In the genomic region with DNA sequence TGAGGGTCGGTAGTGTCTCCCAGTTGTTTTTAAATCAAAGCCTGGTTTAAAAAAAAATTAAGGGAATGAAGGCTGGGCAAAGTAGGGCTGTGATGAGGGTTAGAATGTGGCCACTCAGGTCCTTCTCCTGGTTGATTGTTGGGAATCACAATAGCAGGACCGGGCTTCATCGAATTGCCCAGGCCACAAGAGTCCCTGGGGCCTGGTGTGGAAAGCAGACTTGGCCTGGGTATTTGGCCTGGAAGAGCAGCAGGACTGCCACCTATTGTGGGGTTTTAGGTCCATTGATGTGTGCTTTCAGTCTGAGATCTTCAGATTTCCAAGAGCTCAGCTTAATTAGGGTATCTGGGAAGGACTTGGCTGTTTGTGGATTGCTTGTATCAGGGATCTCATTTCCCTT, we compare ENCODE assay signal across 8 mouse cellular contexts. TPM values are rescaled to one million over a fixed set of nuclear protein-coding genes. Genes with fewer than 3 reads are reported as not detected.
DNase-seq lines count a peak whose midpoint lies in the region; ATAC-seq and TF ChIP-seq lines count a peak whose summit lies in the region.

No protein-coding gene starts in this region.

- no peaks in the 10 kb centered on the region for H3K27me3 ChIP-seq in megakaryocyte, embryonic 14.5 days (replicated peaks)
- H3K27me3 ChIP-seq in limb, embryonic 14.5 days (ENCODE audit: control insufficient read depth, insufficient read depth, low read length): no peaks in the 10 kb centered on the region

- peak overlapping the region; percentile 71 for H3K9ac ChIP-seq in limb, embryonic 14.5 days (ENCODE audit: low read depth, low read length, severe bottlenecking)

- peak overlapping the region; percentile 95 for H3K4me3 ChIP-seq in megakaryocyte, embryonic 14.5 days (replicated peaks)
- peak overlapping the region; percentile 72 for H3K4me3 ChIP-seq in limb, embryonic 14.5 days (replicated peaks; ENCODE audit: low read length)

- peaks cover 26% of the 10 kb centered on the region for H3K36me3 ChIP-seq in megakaryocyte, embryonic 14.5 days (replicated peaks; ENCODE audit: low read length)
- peaks cover 29% of the 10 kb centered on the region for H3K36me3 ChIP-seq in limb, embryonic 14.5 days (ENCODE audit: control insufficient read depth, insufficient read depth, low read length)

- no peak for ATAC-seq in megakaryocyte, adult 5-6 weeks (ENCODE audit: poor library complexity, severe bottlenecking)
- ATAC-seq in limb, embryonic 14.5 days (ENCODE audit: low FRiP score, low read depth): no peak
- no peak for ATAC-seq in erythroid progenitor cell, adult 5-6 weeks (replicated peaks; ENCODE audit: low FRiP score, poor library complexity, severe bottlenecking)

- peak; percentile 59 for DNase-seq in adrenal gland, postnatal 10 days
- DNase-seq in adrenal gland, postnatal 25 days: no peak
- no peak for DNase-seq in limb, embryonic 14.5 days (ENCODE audit: low spot score)
- no peak for DNase-seq in ovary, adult 18-20 months (ENCODE audit: low spot score)
- DNase-seq in layer of hippocampus, adult 9-11 months: no peak

- H3K9me3 ChIP-seq in megakaryocyte, embryonic 14.5 days: no peaks in the 10 kb centered on the region
- H3K9me3 ChIP-seq in limb, embryonic 14.5 days (ENCODE audit: control insufficient read depth, low read length): no peaks in the 10 kb centered on the region

- 42% methylated on average over 3 of the region's 3 CpGs for WGBS in limb, embryonic 14.5 days

- H3K4me1 ChIP-seq in megakaryocyte, embryonic 14.5 days: peaks cover 66% of the 10 kb centered on the region
- peaks cover 16% of the 10 kb centered on the region for H3K4me1 ChIP-seq in limb, embryonic 14.5 days (ENCODE audit: control insufficient read depth, insufficient read depth, low read length)

- no peak for TF ChIP-seq POLR2A in limb, embryonic 14.5 days (IDR thresholded peaks at IDR 0.05; ENCODE audit: borderline replicate concordance, extremely low read depth, insufficient read depth, insufficient read length)

- H3K27ac ChIP-seq in limb, embryonic 14.5 days (replicated peaks; ENCODE audit: low read depth, low read length): no peak overlapping the region

- H3K4me2 ChIP-seq in limb, embryonic 14.5 days (replicated peaks; ENCODE audit: low read depth, low read length, severe bottlenecking): peak overlapping the region; percentile 79

RNA-seq across cellular contexts. Expression of gene Tef, which starts 10.1 kb away (rescaled TPM):
- 10 to 100 TPM; 68.4 to 74.1 TPM for total RNA-seq in adrenal gland, postnatal 10 days (2021)
- 111 and 146 TPM in 2 replicates for total RNA-seq in adrenal gland, postnatal 25 days (2021)
- polyA plus RNA-seq in megakaryocyte, embryonic 14.5 days (2012; ENCODE audit: insufficient read depth, low replicate concordance): 6.1 and 10.8 TPM in 2 replicates
- total RNA-seq in megakaryocyte, adult 5-6 weeks (2015): 3.1 and 3.3 TPM in 2 replicates
- 6.5 and 8.6 TPM in 2 replicates for total RNA-seq in megakaryocyte, adult 5-6 weeks (2017)
- polyA plus RNA-seq in limb, embryonic 14.5 days (2012; rRNA removed): 45.7 and 49.2 TPM in 2 replicates
- 25.5 and 29.3 TPM in 2 replicates for polyA plus RNA-seq in limb, embryonic 14.5 days (2014; fragmentation: Nextera tagmentation; extraction: Ambion mirVana)
- total RNA-seq in erythroid progenitor cell, adult 5-6 weeks (2015; ENCODE audit: low replicate concordance): 1.7 and 3.2 TPM in 2 replicates
- 1.4 and 2.1 TPM in 2 replicates for total RNA-seq in erythroid progenitor cell, adult 5-6 weeks (2017; ENCODE audit: low replicate concordance)

RNA-seq across cellular contexts. Expression of gene Tob2, which starts 46.3 kb away (rescaled TPM):
- 100 to 1,000 TPM; 108 to 183 TPM for total RNA-seq in adrenal gland, postnatal 10 days (2021)
- 72.3 and 86.1 TPM in 2 replicates for total RNA-seq in adrenal gland, postnatal 25 days (2021)
- polyA plus RNA-seq in megakaryocyte, embryonic 14.5 days (2012; ENCODE audit: insufficient read depth, low replicate concordance): 16.1 and 26.6 TPM in 2 replicates
- total RNA-seq in megakaryocyte, adult 5-6 weeks (2015): 36.1 and 38.2 TPM in 2 replicates
- 20.3 and 23.8 TPM in 2 replicates for total RNA-seq in megakaryocyte, adult 5-6 weeks (2017)
- polyA plus RNA-seq in limb, embryonic 14.5 days (2012; rRNA removed): 23.7 and 28.1 TPM in 2 replicates
- 23.4 and 24.7 TPM in 2 replicates for polyA plus RNA-seq in limb, embryonic 14.5 days (2014; fragmentation: Nextera tagmentation; extraction: Ambion mirVana)
- 9.7 and 10.5 TPM in 2 replicates for total RNA-seq in erythroid progenitor cell, adult 5-6 weeks (2015; ENCODE audit: low replicate concordance)
- 8.7 and 9.4 TPM in 2 replicates for total RNA-seq in erythroid progenitor cell, adult 5-6 weeks (2017; ENCODE audit: low replicate concordance)

RNA-seq across cellular contexts. Expression of gene Phf5a, which starts 59.4 kb away (rescaled TPM):
- total RNA-seq in adrenal gland, postnatal 10 days (2021): 10 to 100 TPM; 58.8 to 62.9 TPM
- total RNA-seq in adrenal gland, postnatal 25 days (2021): 53.8 and 58.7 TPM in 2 replicates
- polyA plus RNA-seq in megakaryocyte, embryonic 14.5 days (2012; ENCODE audit: insufficient read depth, low replicate concordance): 4.8 and 12.6 TPM in 2 replicates
- total RNA-seq in megakaryocyte, adult 5-6 weeks (2015): 65.3 and 85.6 TPM in 2 replicates
- total RNA-seq in megakaryocyte, adult 5-6 weeks (2017): 30.1 and 34.0 TPM in 2 replicates
- polyA plus RNA-seq in limb, embryonic 14.5 days (2012; rRNA removed): 91.7 and 96.8 TPM in 2 replicates
- 159 and 163 TPM in 2 replicates for polyA plus RNA-seq in limb, embryonic 14.5 days (2014; fragmentation: Nextera tagmentation; extraction: Ambion mirVana)
- 49.0 and 58.3 TPM in 2 replicates for total RNA-seq in erythroid progenitor cell, adult 5-6 weeks (2015; ENCODE audit: low replicate concordance)
- 18.6 and 46.0 TPM in 2 replicates for total RNA-seq in erythroid progenitor cell, adult 5-6 weeks (2017; ENCODE audit: low replicate concordance)

RNA-seq across cellular contexts. Expression of gene Aco2, which starts 59.8 kb away (rescaled TPM):
- 1,000 to 10,000 TPM; 2,299 to 2,557 TPM for total RNA-seq in adrenal gland, postnatal 10 days (2021)
- 641 and 903 TPM in 2 replicates for total RNA-seq in adrenal gland, postnatal 25 days (2021)
- 36.5 and 110 TPM in 2 replicates for polyA plus RNA-seq in megakaryocyte, embryonic 14.5 days (2012; ENCODE audit: insufficient read depth, low replicate concordance)
- 47.0 and 58.7 TPM in 2 replicates for total RNA-seq in megakaryocyte, adult 5-6 weeks (2015)
- total RNA-seq in megakaryocyte, adult 5-6 weeks (2017): 82.3 and 89.4 TPM in 2 replicates
- polyA plus RNA-seq in limb, embryonic 14.5 days (2012; rRNA removed): 158 and 183 TPM in 2 replicates
- polyA plus RNA-seq in limb, embryonic 14.5 days (2014; fragmentation: Nextera tagmentation; extraction: Ambion mirVana): 127 and 134 TPM in 2 replicates
- total RNA-seq in erythroid progenitor cell, adult 5-6 weeks (2015; ENCODE audit: low replicate concordance): 44.4 and 51.5 TPM in 2 replicates
- 72.2 and 113 TPM in 2 replicates for total RNA-seq in erythroid progenitor cell, adult 5-6 weeks (2017; ENCODE audit: low replicate concordance)

Comparison
In these comparisons a context has a peak if more than half of its experiments do, and no peak if none do; other contexts are left out.
1. RNA of gene Tef, which starts 10.1 kb away (total RNA-seq): 111 to 146 TPM in adrenal gland, postnatal 25 days and 68.4 to 74.1 TPM in adrenal gland, postnatal 10 days; 3.1 to 8.6 TPM in megakaryocyte, adult 5-6 weeks and 1.4 to 3.2 TPM in erythroid progenitor cell, adult 5-6 weeks; every median in the first group is over 4 times any median in the second.